Mouse (Mus musculus) hindbrain, embryonic 10.5 days (tissue): Measurements from ENCODE around the gene Bcl9. TPM values are rescaled to one million over a fixed set of nuclear protein-coding genes. Genes with fewer than 3 reads are reported as not detected.

Experiments used
- DNase-seq: peaks from one replicate; pipeline ENCODE4 v3.0.0-alpha.2; 2017; ENCODE audit warnings: low spot score
- H3K27ac ChIP-seq: fragments of 300-500 bp; sonication (generic); 2 replicates; pipeline ENCODE4 v1.5.1; 2016; ENCODE audit warnings: mild to moderate bottlenecking, moderate library complexity
- H3K27me3 ChIP-seq: fragments of 300-500 bp; sonication (generic); 2 replicates; pipeline ENCODE4 v1.6.1; 2016; ENCODE audit warnings: mild to moderate bottlenecking; ENCODE audit not compliant: poor library complexity, insufficient read depth, severe bottlenecking
- H3K36me3 ChIP-seq: fragments of 300-500 bp; sonication (generic); 2 replicates; pipeline ENCODE4 v1.6.1; 2016; ENCODE audit warnings: mild to moderate bottlenecking, moderate library complexity
- H3K4me1 ChIP-seq: fragments of 300-500 bp; sonication (generic); replicated peaks from 2 replicates; pipeline ENCODE4 v1.6.1; 2016; ENCODE audit warnings: mild to moderate bottlenecking
- H3K4me3 ChIP-seq: fragments of 300-500 bp; sonication (generic); 2 replicates; pipeline ENCODE4 v1.5.1; 2016; ENCODE audit warnings: mild to moderate bottlenecking, moderate library complexity
- H3K9me3 ChIP-seq: fragments of 300-500 bp; sonication (generic); 2 replicates; pipeline ENCODE4 v1.6.1; 2016; ENCODE audit warnings: mild to moderate bottlenecking, moderate library complexity
- WGBS: fragments of 180-500 bp; shearing (Covaris S2); methylation state at CpG from one replicate; pipeline ENCODE4 v1.1.7; 2016; 5-methylcytosine and 5-hydroxymethylcytosine counted together
- polyA plus RNA-seq: library from polyadenylated mRNA; unstranded; fragments of >200 nt; fragmentation: Nextera tagmentation; extraction: Ambion mirVana; gene quantifications from 2 replicates; pipeline ENCODE4 v1.2.1, GENCODE M21; 2016

The Bcl9 gene
- polyA plus RNA-seq, 1 experiment from 2014 or later = 71.6 TPM

DNA sequence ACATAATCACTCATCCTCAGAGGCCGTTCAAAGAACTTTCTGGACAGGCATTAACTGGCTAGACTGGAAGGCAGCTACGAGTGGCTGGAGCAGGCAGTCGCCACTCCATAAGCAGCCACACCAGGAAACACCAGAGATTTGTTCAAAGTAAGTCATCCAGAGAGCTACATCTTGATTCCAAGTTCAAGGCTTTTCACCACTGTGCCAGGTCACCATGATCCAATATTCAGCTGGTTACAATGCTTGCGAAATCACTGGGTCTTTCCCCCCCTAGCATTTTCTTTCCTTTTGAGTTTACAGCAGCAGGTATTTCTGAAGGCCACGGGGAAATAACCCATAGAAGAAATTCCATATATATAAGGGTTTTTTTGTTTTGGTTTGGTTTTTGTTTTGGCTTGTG is 72.5 kb downstream of the Bcl9 start:
- H3K27me3 ChIP-seq = no peaks in the 10 kb centered on the region
- 82% methylated on average over 5 of the region's 5 CpGs for WGBS
- peaks cover 34% of the 10 kb centered on the region for H3K36me3 ChIP-seq
- peaks cover 51% of the 10 kb centered on the region for H3K4me1 ChIP-seq
- no peak for DNase-seq
- no peak overlapping the region for H3K27ac ChIP-seq
- H3K4me3 ChIP-seq = no peak overlapping the region
- no peaks in the 10 kb centered on the region for H3K9me3 ChIP-seq

DNA sequence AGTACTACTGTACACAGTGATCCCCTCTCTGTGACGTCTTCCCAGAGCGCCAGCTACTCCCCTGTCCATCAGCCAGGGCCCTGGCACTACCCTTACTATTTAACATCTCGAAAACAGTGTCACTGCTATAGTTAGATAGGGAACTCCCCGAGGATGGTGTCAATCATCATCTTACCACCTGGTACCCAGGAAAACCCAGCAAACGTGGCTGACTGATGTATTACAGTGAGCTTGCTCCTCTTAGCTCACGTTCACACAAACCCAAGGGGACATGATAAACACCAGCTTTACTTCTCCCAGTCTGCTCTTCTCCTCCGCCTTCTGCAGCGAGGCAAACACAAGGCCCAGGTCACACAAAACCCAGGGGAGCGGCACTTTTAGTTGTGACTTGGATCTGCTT is 74.5 kb downstream of the Bcl9 start:
- Histone ChIP-seq H3K4me3 (no peak overlapping the region), H3K27me3 (no peaks in the 10 kb centered on the region), H3K9me3 (no peaks in the 10 kb centered on the region), H3K36me3 (peaks cover 54% of the 10 kb centered on the region), H3K4me1 (peaks cover 44% of the 10 kb centered on the region), H3K27ac (no peak overlapping the region)
- DNase-seq = no peak
- 83% methylated on average over 9 of the region's 9 CpGs for WGBS

GRCm38 (mm10) chr3:97215526-97215925 is 82.2 kb downstream of the Bcl9 start:
- WGBS = 72% methylated on average over 3 of the region's 3 CpGs
- Histone ChIP-seq H3K4me1 (no peaks in the 10 kb centered on the region), H3K9me3 (no peaks in the 10 kb centered on the region), H3K27me3 (no peaks in the 10 kb centered on the region), H3K27ac (no peak overlapping the region), H3K36me3 (peaks cover 99% of the 10 kb centered on the region), H3K4me3 (no peak overlapping the region)
- no peak for DNase-seq

DNA sequence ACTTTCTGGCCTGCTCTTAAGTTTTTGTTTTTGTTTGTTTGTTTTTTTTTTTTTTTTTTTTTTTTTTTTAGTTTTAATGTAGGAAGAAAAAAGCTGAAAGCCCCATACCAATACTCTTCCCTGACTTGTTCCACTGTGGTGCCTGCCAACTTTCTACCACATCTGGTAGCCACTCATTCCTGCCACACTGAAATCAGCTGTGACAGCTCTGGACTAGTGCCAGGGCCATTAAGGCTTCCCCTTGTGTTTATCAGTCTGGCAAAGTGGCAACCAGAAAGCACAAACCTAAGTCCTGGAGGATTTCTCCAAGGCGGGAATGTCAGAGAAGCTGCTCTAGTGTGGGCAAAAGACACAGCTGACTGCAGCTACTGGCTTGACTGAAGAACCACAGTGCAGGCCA is 83.3 kb downstream of the Bcl9 start:
- H3K4me3 ChIP-seq = no peak overlapping the region
- H3K4me1 ChIP-seq = no peaks in the 10 kb centered on the region
- 93% methylated on average over 1 of the region's 1 CpGs for WGBS
- H3K9me3 ChIP-seq = no peaks in the 10 kb centered on the region
- H3K36me3 ChIP-seq = peaks cover 99% of the 10 kb centered on the region
- DNase-seq = no peak
- no peaks in the 10 kb centered on the region for H3K27me3 ChIP-seq
- no peak overlapping the region for H3K27ac ChIP-seq

DNA sequence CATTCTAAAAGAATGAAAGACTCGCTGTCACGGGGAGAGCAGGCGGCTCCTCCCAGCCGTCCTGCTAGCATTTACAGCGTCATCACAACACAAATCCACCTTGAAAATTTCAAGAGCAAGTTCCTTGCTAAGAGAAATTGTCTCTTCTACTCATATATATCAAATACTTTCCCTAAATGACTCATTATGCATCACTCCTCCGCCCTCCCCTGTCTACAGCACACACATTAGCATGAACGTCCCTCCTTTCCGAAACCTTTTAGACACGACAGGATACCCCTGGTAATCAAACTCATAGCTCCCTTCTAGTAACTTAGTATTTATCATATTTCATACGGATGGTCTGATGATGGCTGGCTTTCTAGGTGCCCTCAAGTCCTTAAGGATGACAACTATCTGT is 83.8 kb downstream of the Bcl9 start:
- H3K4me1 ChIP-seq = no peaks in the 10 kb centered on the region
- no peaks in the 10 kb centered on the region for H3K9me3 ChIP-seq
- WGBS = 92% methylated on average over 10 of the region's 10 CpGs
- no peaks in the 10 kb centered on the region for H3K27me3 ChIP-seq
- no peak for DNase-seq
- H3K4me3 ChIP-seq = no peak overlapping the region
- no peak overlapping the region for H3K27ac ChIP-seq
- H3K36me3 ChIP-seq = peaks cover 99% of the 10 kb centered on the region

DNA sequence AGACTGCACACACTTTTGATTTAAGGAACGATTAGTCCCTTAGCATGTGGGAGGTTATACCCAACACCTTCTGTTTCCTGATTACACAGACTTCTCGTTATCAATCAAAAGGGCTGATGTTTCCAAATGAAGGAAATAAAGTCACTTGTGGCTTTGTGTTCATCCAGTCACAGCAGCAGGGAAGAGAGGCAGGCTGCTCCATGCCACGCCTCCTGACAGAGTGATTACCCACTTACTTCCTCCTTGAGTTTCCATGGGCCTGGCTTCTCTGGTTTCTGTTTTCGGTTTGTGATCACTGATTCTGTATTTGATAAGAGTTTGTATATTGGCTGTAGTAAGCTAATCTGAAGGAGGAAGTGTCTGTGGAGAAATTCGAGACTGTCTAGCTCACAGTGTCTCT is 86.5 kb downstream of the Bcl9 start:
- Histone ChIP-seq H3K27me3 (no peaks in the 10 kb centered on the region), H3K9me3 (no peaks in the 10 kb centered on the region), H3K4me3 (no peak overlapping the region), H3K4me1 (no peaks in the 10 kb centered on the region), H3K36me3 (peaks cover 100% of the 10 kb centered on the region), H3K27ac (no peak overlapping the region)
- WGBS = 91% methylated on average over 5 of the region's 5 CpGs
- no peak for DNase-seq

DNA sequence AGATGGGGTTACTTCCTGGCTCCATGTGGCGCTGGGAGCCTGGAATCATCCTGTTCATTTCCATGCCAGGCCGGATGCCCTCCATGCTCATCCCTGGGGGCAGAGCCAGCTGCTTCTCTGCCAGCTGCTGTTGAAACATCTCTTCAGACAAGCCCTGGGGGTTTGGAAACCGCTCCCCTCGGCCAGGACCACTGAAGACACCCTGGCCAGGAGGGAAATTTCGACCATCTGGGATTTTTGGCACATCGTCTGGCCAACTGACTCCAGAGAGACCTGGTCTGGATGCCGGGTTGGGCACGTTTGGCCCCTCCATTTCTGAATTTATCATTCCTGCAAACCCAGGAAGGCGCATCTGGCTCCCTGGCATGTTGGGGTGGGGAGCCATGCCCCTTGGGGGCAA is 88.4 kb downstream of the Bcl9 start:
- no peaks in the 10 kb centered on the region for H3K9me3 ChIP-seq
- H3K27me3 ChIP-seq = no peaks in the 10 kb centered on the region
- WGBS = 89% methylated on average over 9 of the region's 9 CpGs
- no peak overlapping the region for H3K4me3 ChIP-seq
- peaks cover 100% of the 10 kb centered on the region for H3K36me3 ChIP-seq
- H3K27ac ChIP-seq = no peak overlapping the region
- DNase-seq = no peak
- no peaks in the 10 kb centered on the region for H3K4me1 ChIP-seq

- peaks cover 93% of the 10 kb centered on the region for H3K36me3 ChIP-seq
- no peak for DNase-seq
- 89% methylated on average over 3 of the region's 3 CpGs for WGBS
Measured at GRCm38 (mm10) chr3:97206521-97206920, 91.2 kb downstream of the Bcl9 start.

GRCm38 (mm10) chr3:97203880-97204279 is 93.8 kb downstream of the Bcl9 start:
- Histone ChIP-seq H3K4me1 (peaks cover 12% of the 10 kb centered on the region), H3K27ac (no peak overlapping the region), H3K27me3 (no peaks in the 10 kb centered on the region), H3K36me3 (peaks cover 67% of the 10 kb centered on the region), H3K9me3 (no peaks in the 10 kb centered on the region), H3K4me3 (no peak overlapping the region)
- DNase-seq = no peak
- WGBS = 79% methylated on average over 14 of the region's 14 CpGs

More at GRCm38 (mm10) chr3:97206521-97206920, 91.2 kb downstream of the Bcl9 start:
- Histone ChIP-seq H3K9me3 (no peaks in the 10 kb centered on the region), H3K27me3 (no peaks in the 10 kb centered on the region), H3K4me3 (no peak overlapping the region), H3K4me1 (no peaks in the 10 kb centered on the region), H3K27ac (no peak overlapping the region)

- WGBS = 58% methylated on average over 5 of the region's 5 CpGs
- H3K9me3 ChIP-seq = no peaks in the 10 kb centered on the region
- no peak overlapping the region for H3K27ac ChIP-seq
- peak; percentile 73 for DNase-seq
- peaks cover 47% of the 10 kb centered on the region for H3K36me3 ChIP-seq
- no peak overlapping the region for H3K4me3 ChIP-seq
- H3K4me1 ChIP-seq = peaks cover 12% of the 10 kb centered on the region
- H3K27me3 ChIP-seq = no peaks in the 10 kb centered on the region
Measured at GRCm38 (mm10) chr3:97201943-97202342, 95.8 kb downstream of the Bcl9 start.

GRCm38 (mm10) chr3:97199261-97199660 is 98.5 kb downstream of the Bcl9 start:
- no peaks in the 10 kb centered on the region for H3K27me3 ChIP-seq
- no peak overlapping the region for H3K27ac ChIP-seq
- peaks cover 21% of the 10 kb centered on the region for H3K36me3 ChIP-seq
- H3K4me3 ChIP-seq = no peak overlapping the region
- H3K9me3 ChIP-seq = no peaks in the 10 kb centered on the region
- DNase-seq = no peak
- peaks cover 12% of the 10 kb centered on the region for H3K4me1 ChIP-seq
- WGBS = 33% methylated on average over 4 of the region's 4 CpGs

- Histone ChIP-seq H3K4me3 (no peak overlapping the region), H3K27ac (no peak overlapping the region), H3K9me3 (no peaks in the 10 kb centered on the region), H3K27me3 (no peaks in the 10 kb centered on the region), H3K36me3 (no peaks in the 10 kb centered on the region), H3K4me1 (peaks cover 12% of the 10 kb centered on the region)
- DNase-seq = no peak
- WGBS = 94% methylated on average over 8 of the region's 8 CpGs
Measured at GRCm38 (mm10) chr3:97196571-97196970, 101.1 kb downstream of the Bcl9 start.

DNA sequence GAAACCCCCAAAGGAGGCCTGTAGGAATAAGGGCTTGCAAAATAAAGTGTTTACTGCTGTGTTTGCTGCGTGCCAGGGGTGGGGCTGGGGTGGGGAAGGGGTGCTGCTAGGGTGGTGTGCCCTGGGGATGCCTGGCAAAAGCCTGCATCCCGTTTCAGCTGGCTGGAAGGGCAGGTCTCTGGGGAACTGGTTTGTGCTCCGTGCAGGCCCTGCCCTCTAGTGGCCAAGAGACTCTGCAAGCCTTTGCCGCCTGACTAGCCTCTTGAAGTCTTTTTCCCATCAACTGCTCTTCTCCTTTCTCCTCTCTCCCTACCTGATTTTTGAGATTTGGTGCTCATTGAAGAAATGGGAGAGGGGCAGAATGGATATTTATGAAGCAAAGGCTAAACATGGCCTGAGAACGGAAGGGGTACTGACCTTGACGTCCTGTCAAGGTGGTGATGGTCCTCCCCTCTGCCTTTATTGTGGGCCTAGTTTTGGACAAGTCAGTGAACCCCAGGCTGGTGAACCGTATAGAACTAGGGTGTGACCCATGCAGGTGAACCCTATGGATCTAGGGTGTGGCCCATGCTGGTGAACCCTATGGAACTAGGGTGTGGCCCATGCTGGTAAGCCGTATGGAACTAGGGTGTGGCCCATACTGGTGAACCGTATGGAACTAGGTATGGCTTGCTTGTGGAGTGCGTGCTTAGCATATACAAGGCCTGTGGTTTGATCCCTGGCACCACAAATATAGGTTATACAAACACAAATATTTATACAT is 112.4 kb downstream of the Bcl9 start:
- Histone ChIP-seq H3K36me3 (no peaks in the 10 kb centered on the region), H3K27ac (no peak overlapping the region), H3K9me3 (no peaks in the 10 kb centered on the region), H3K4me3 (no peak overlapping the region), H3K27me3 (no peaks in the 10 kb centered on the region), H3K4me1 (peaks cover 8% of the 10 kb centered on the region; the same call in 1 of the 2 replicates)
- peak; percentile 73 for DNase-seq
- whole genome bisulfite sequencing = 41% methylated on average over 10 of the region's 10 CpGs

DNA sequence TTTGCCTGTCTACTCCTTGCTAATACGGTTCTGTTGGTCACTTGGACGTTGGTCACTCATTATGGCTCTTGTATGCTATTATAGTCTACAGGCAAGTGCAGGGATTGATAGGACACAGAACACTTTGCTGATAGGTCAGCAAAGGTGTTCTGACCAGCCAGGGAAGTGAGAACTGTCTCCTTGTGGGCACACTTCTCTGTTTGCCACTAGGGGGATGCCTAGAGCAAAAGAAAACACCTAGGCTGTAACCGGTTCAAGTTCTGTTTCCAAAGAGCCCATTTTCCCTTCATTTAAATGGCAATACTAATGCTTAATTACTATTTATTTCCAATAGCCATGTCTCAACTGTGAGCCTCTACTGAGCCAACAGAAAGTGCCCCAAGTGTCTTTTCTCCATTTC is 113.9 kb downstream of the Bcl9 start:
- WGBS = 39% methylated on average over 3 of the region's 3 CpGs
- Histone ChIP-seq H3K4me1 (peaks cover 3% of the 10 kb centered on the region; the same call in 1 of the 2 replicates), H3K9me3 (no peaks in the 10 kb centered on the region), H3K4me3 (no peak overlapping the region), H3K27ac (no peak overlapping the region), H3K36me3 (no peaks in the 10 kb centered on the region), H3K27me3 (no peaks in the 10 kb centered on the region)
- DNase-seq = no peak
